Mouse (Mus musculus): ENCODE data around the gene Wdr75. TPM values are rescaled to one million over a fixed set of nuclear protein-coding genes. Genes with fewer than 3 reads are reported as not detected.

Gene Wdr75
- polyA plus RNA-seq (2012; rRNA removed), result 15.9 and 16.3 TPM in 2 replicates

GRCm38 (mm10) chr1:45794969-45795908, at the start of gene Wdr75:
Wdr75 (plus strand) TSS chr1:45795166.

Other genes starting within 250 kb of the Wdr75 start
- gene Gm5269, start 95.1 kb downstream of the Wdr75 start, polyA plus RNA-seq (2012; rRNA removed), result 0.08 TPM in 1 of 2 replicates, not detected in the other
- 80.3 and 81.1 TPM in 2 replicates for gene Slc40a1, start 131.4 kb downstream of the Wdr75 start, polyA plus RNA-seq (2012; rRNA removed)

All from liver, embryonic 18 days (tissue).